Mouse (Mus musculus) ES-E14 (cell line): ENCODE results near the gene Asic4. TPM values are rescaled to one million over a fixed set of nuclear protein-coding genes. Genes with fewer than 3 reads are reported as not detected.
A peak's percentile ranks its signal among the peaks of the same experiment; 100 is the strongest.

ENCODE experiments used
- DNase-seq: peaks from one replicate; pipeline ENCODE4 v3.0.0-alpha.2; 2013; ENCODE audit warnings: low read depth, low spot score
- H3K27ac ChIP-seq: 2 replicates; pipeline ENCODE4 v1.5.1; 2012; ENCODE audit warnings: low read depth, mild to moderate bottlenecking, low read length, moderate library complexity, mixed read lengths; ENCODE audit not compliant: poor library complexity, insufficient read depth, severe bottlenecking
- H3K36me3 ChIP-seq: 2 replicates; pipeline ENCODE4 v1.6.1; 2012; ENCODE audit warnings: mild to moderate bottlenecking, low read length, moderate library complexity, mixed read lengths; ENCODE audit not compliant: control insufficient read depth, poor library complexity, insufficient read depth, severe bottlenecking
- H3K4me1 ChIP-seq, 2 experiments: fragments of 150-350 bp in 1 of 2; sonication (generic) in 1 of 2; 2 replicates each; pipeline ENCODE4 v1.6.1; 2012; ENCODE audit warnings: low read length in 2 of 2, mild to moderate bottlenecking in 1 of 2, mixed read lengths in 1 of 2; ENCODE audit not compliant: control insufficient read depth in 2 of 2, insufficient read depth in 2 of 2, poor library complexity in 1 of 2
- H3K4me3 ChIP-seq, 2 experiments: fragments of 150-350 bp in 1 of 2; sonication (generic) in 1 of 2; 2 replicates each; pipeline ENCODE4 v1.5.1; 2012; ENCODE audit warnings: low read length in 2 of 2, low read depth in 1 of 2, mild to moderate bottlenecking in 1 of 2, mixed read lengths in 1 of 2; ENCODE audit not compliant: insufficient read depth in 1 of 2, poor library complexity in 1 of 2, severe bottlenecking in 1 of 2
- H3K9ac ChIP-seq: 2 replicates; pipeline ENCODE4 v1.6.1; 2012; ENCODE audit warnings: low read depth, mild to moderate bottlenecking, low read length, mixed read lengths; ENCODE audit not compliant: poor library complexity, insufficient read depth, severe bottlenecking
- H3K9me3 ChIP-seq: fragments of 150-350 bp; sonication (generic); 2 replicates; pipeline ENCODE4 v1.6.1; 2012; ENCODE audit warnings: low read depth, mild to moderate bottlenecking, low read length; ENCODE audit not compliant: control insufficient read depth, insufficient read depth
- CHD2 ChIP-seq: IDR thresholded peaks from 2 replicates; pipeline ENCODE4 v1.6.1; 2014; ENCODE audit warnings: mild to moderate bottlenecking, low read depth, low read length, inconsistent platforms
- HCFC1 ChIP-seq: IDR thresholded peaks from 2 replicates; pipeline ENCODE4 v1.6.1; 2012; ENCODE audit warnings: low read length, inconsistent platforms, borderline replicate concordance; ENCODE audit not compliant: insufficient read depth
- MAFK ChIP-seq: IDR thresholded peaks from 2 replicates; pipeline ENCODE4 v1.6.1; 2014; ENCODE audit warnings: mild to moderate bottlenecking, low read depth, low read length, inconsistent platforms; ENCODE audit not compliant: insufficient read depth
- ZC3H11A ChIP-seq: IDR thresholded peaks from 2 replicates; pipeline ENCODE4 v1.6.1; 2012; ENCODE audit warnings: low read depth, mild to moderate bottlenecking, inconsistent platforms, low read length, borderline replicate concordance
- ZNF384 ChIP-seq: IDR thresholded peaks from 2 replicates; pipeline ENCODE4 v1.6.1; 2012; ENCODE audit warnings: low read depth, low read length, inconsistent platforms
- in situ Hi-C, 2 experiments: fragments of 600-800 bp; cut with MboI; formaldehyde crosslinking; loops; one replicate each; pipeline ENCODE4 v1.15.1; 2025; ENCODE audit warnings: low sequenced_read_pairs in 2 of 2, inconsistent platforms in 1 of 2; ENCODE audit not compliant: unreplicated experiment in 2 of 2
- total RNA-seq: library from RNA; depleted of rRNA; stranded (reverse); fragments of 300-350 nt; gene quantifications from 2 replicates; pipeline ENCODE4 v1.2.3, GENCODE M21; 2012; rRNA removed

The Asic4 gene
- total RNA-seq = not detected in 2 replicates

DNA sequence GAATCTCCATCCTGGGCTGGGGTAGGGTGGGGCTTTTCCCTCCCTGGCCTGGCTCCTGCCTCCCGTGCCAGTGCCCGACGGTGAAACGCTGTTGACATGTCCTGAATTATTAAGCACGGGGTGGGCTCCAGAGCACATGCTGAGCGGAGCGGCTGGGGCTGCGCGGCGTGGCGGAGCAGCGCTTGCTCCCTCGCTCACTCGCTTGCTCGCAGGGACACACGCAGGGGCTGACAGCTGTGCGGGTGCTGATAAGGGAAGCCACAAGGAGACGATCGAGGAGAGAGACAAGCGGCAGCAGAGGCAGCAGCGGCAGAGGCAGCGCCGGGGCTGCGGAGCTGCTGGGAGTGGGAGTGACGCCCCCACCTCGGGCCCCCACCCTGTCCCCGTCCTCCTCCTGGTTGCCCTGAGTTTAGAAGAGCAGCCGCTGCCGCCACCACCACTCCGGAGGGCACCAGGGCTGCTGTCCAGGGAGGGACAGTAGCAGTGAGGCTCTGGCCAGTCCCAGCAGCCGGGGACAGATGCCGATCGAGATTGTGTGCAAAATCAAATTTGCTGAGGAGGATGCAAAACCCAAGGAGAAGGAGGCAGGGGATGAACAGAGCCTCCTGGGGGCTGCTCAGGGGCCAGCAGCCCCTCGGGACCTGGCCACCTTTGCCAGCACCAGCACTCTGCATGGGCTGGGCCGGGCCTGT lies at the start of gene Asic4:
Asic4 (plus strand) TSS at position 123 of the 692 bp plus-strand sequence.
- Histone ChIP-seq H3K4me1 (peaks cover 6 to 21% of the 10 kb centered on the region in 2 experiments; a peak in 3 of 4 replicates), H3K27ac (no peak within 1 kb of the TSS), H3K9ac (no peak within 1 kb of the TSS), H3K4me3 (peak within 1 kb of the TSS; percentile 13 to 43; a peak in 2 of 4 replicates), H3K36me3 (no peaks in the 10 kb centered on the region), H3K9me3 (no peaks in the 10 kb centered on the region)
- no peak for TF ChIP-seq ZC3H11A
- no peak for TF ChIP-seq HCFC1
- no peak for TF ChIP-seq CHD2
- TF ChIP-seq ZNF384 = no peak
- DNase-seq = no peak
- in situ Hi-C loops = no loop called here

DNA sequence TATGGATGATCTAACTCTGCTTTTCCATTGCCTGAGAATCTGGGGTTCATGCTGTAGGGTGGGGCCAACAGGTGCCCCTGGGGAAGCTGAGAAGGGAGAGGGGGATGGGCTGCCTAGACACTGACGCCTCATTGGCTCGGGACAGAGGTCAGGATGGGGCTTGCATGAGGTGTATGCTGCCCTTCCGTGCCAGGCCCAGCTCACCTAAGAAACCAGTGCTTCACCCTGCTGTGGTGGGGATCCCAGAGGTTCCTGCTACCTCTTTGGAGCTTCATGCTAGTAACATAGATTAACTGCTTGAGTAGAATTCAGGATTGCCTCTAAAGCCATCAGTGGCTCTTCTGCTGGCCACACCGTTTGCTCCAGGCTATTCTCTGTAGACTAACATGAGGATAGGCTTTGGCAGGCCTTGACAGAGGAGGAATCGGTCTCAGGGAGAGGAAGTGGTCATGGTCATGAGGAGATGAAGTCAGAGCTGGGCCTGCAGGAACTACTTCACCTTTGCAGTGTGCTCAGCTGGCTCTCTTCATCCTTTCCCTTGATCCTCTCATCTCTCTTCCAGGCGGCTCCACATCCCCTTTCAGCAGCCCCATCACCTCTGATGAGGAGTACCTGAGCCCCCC lies 49.6 kb upstream of the Asic4 start:
- H3K4me3 ChIP-seq = no peak overlapping the region
- DNase-seq = no peak
- in situ Hi-C loops = no loop called here
- no peak overlapping the region for H3K9ac ChIP-seq
- no peak overlapping the region for H3K27ac ChIP-seq
- no peak for TF ChIP-seq ZC3H11A
- TF ChIP-seq ZNF384 = no peak
- TF ChIP-seq HCFC1 = no peak
- TF ChIP-seq MAFK = no peak
- no peak for TF ChIP-seq CHD2
- no peaks in the 10 kb centered on the region for H3K9me3 ChIP-seq
- H3K36me3 ChIP-seq = peaks cover 6% of the 10 kb centered on the region; the same call in 1 of the 2 replicates
- peaks cover 0 to 27% of the 10 kb centered on the region in 2 experiments; a peak in 3 of 4 replicates for H3K4me1 ChIP-seq

GRCm38 (mm10) chr1:75405547-75405946 lies 44.7 kb upstream of the Asic4 start:
- H3K4me3 ChIP-seq = no peak overlapping the region
- H3K36me3 ChIP-seq = peaks cover 6% of the 10 kb centered on the region; the same call in 1 of the 2 replicates
- TF ChIP-seq ZC3H11A = no peak
- no peak for TF ChIP-seq MAFK
- no peak for TF ChIP-seq CHD2
- TF ChIP-seq ZNF384 = no peak
- no peak for TF ChIP-seq HCFC1
- H3K27ac ChIP-seq = no peak overlapping the region
- H3K9me3 ChIP-seq = no peaks in the 10 kb centered on the region
- in situ Hi-C loops = no loop called here
- H3K4me1 ChIP-seq = peaks cover 0 to 11% of the 10 kb centered on the region in 2 experiments; a peak in 1 of 4 replicates
- DNase-seq = no peak
- H3K9ac ChIP-seq = no peak overlapping the region

- no peaks in the 10 kb centered on the region for H3K9me3 ChIP-seq
- H3K27ac ChIP-seq = no peak overlapping the region
- H3K36me3 ChIP-seq = peaks cover 5% of the 10 kb centered on the region; the same call in 1 of the 2 replicates
- peaks cover 0 to 11% of the 10 kb centered on the region in 2 experiments; a peak in 1 of 4 replicates for H3K4me1 ChIP-seq
- DNase-seq = no peak
- H3K4me3 ChIP-seq = no peak overlapping the region
- in situ Hi-C loops = no loop called here
- no peak overlapping the region for H3K9ac ChIP-seq
- no peak for TF ChIP-seq CHD2
- no peak for TF ChIP-seq HCFC1
- TF ChIP-seq ZC3H11A = no peak
- no peak for TF ChIP-seq MAFK
- no peak for TF ChIP-seq ZNF384
Measured at GRCm38 (mm10) chr1:75406173-75406572, 44.1 kb upstream of the Asic4 start.
